In the genomic region with DNA sequence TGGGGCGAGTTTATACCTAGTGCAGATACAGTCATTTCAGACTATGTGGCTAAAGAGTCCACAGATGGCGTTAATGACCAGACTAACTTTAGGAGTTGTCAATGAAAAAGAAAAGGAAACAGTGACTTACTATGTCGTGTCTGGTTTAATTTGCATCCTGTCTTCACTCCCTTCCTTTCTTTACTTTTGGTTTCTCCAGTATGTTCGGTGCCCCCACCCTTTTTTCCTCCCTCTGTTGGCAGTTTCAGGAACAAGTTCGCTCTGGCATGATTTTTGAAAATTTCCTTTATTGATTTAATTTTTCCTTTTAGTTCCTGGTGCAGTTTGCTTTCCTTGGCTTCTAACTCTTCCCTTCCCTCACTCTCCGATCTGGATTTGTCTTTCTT, we compare ENCODE assay signal across 9 mouse cellular contexts. TPM values are rescaled to one million over a fixed set of nuclear protein-coding genes. Genes with fewer than 3 reads are reported as not detected.
DNase-seq lines count a peak whose midpoint lies in the region; ATAC-seq lines count a peak whose summit lies in the region.
"Had no signal": no experiment of that assay in that cellular context is flagged by ENCODE, and none has a peak within 500 bp of the region (broad histone marks: within the 10 kb centered on the region; RNA-seq: fewer than 3 reads in every experiment).

No protein-coding gene starts in this region.

- H3K9me3 ChIP-seq in erythroblast, embryonic 14.5 days (ENCODE audit: control insufficient read depth, low read length): peaks cover 3% of the 10 kb centered on the region; the same call in 1 of the 2 replicates
- no peaks in the 10 kb centered on the region for H3K9me3 ChIP-seq in forebrain, embryonic 13.5 days (replicated peaks)
- H3K9me3 ChIP-seq in liver, embryonic 13.5 days (replicated peaks): no peaks in the 10 kb centered on the region

- WGBS in forebrain, embryonic 13.5 days: 7% methylated on average over 6 of the region's 6 CpGs
- 14% methylated on average over 6 of the region's 6 CpGs for WGBS in liver, embryonic 13.5 days (ENCODE audit: insufficient replicate concordance)

- no peak for ATAC-seq in erythroblast, adult 5-6 weeks (replicated peaks; ENCODE audit: low FRiP score, poor library complexity, severe bottlenecking)
- ATAC-seq in forebrain, embryonic 13.5 days: no peak; the same call in 1 of the 2 replicates
- no peak for ATAC-seq in liver, embryonic 13.5 days (ENCODE audit: low read depth)

- H3K27me3 ChIP-seq in erythroblast, embryonic 14.5 days (ENCODE audit: control insufficient read depth): peaks cover 8% of the 10 kb centered on the region
- peaks cover 14% of the 10 kb centered on the region for H3K27me3 ChIP-seq in forebrain, embryonic 13.5 days
- peaks cover 15% of the 10 kb centered on the region; the same call in 1 of the 2 replicates for H3K27me3 ChIP-seq in liver, embryonic 13.5 days

- DNase-seq in 3T3-L1 (ENCODE audit: low read depth, low spot score): peak; percentile 54
- DNase-seq in liver, embryonic 13.5 days: no peak
- DNase-seq in ovary, postnatal 10 days (ENCODE audit: low spot score): no peak
- no peak for DNase-seq in right cerebral cortex, postnatal 14 days
- no peak for DNase-seq in urinary bladder, postnatal 36 days (ENCODE audit: low spot score in 2 of 2)

- peak overlapping the region; percentile 75 for H3K9ac ChIP-seq in forebrain, embryonic 13.5 days
- no peak overlapping the region for H3K9ac ChIP-seq in liver, embryonic 13.5 days

- no peak overlapping the region for H3K27ac ChIP-seq in forebrain, embryonic 13.5 days
- H3K27ac ChIP-seq in liver, embryonic 13.5 days: no peak overlapping the region

- H3K4me2 ChIP-seq in forebrain, embryonic 13.5 days: peak overlapping the region; percentile 96
- peak overlapping the region; percentile 65 for H3K4me2 ChIP-seq in liver, embryonic 13.5 days

- no peaks in the 10 kb centered on the region for H3K36me3 ChIP-seq in erythroblast, embryonic 14.5 days (ENCODE audit: control insufficient read depth)
- no peaks in the 10 kb centered on the region for H3K36me3 ChIP-seq in forebrain, embryonic 13.5 days (ENCODE audit: poor library complexity, severe bottlenecking)
- no peaks in the 10 kb centered on the region for H3K36me3 ChIP-seq in liver, embryonic 13.5 days

- H3K4me3 ChIP-seq in erythroblast, embryonic 14.5 days (replicated peaks): peak overlapping the region; percentile 42
- peak overlapping the region; percentile 59 for H3K4me3 ChIP-seq in forebrain, embryonic 13.5 days
- peak overlapping the region; percentile 51 for H3K4me3 ChIP-seq in liver, embryonic 13.5 days (replicated peaks)

- H3K4me1 ChIP-seq in erythroblast, embryonic 14.5 days (ENCODE audit: control insufficient read depth): no peaks in the 10 kb centered on the region
- peaks cover 30% of the 10 kb centered on the region for H3K4me1 ChIP-seq in forebrain, embryonic 13.5 days
- no peaks in the 10 kb centered on the region for H3K4me1 ChIP-seq in liver, embryonic 13.5 days (replicated peaks)

RNA-seq across cellular contexts. Expression of gene Fam19a1, which starts 3.2 kb away (rescaled TPM):
- not detected in 2 replicates for polyA plus RNA-seq in erythroblast, embryonic 14.5 days (2012)
- not detected in 2 replicates for total RNA-seq in erythroblast, adult 5-6 weeks (2015; ENCODE audit: low replicate concordance)
- not detected in 2 replicates for total RNA-seq in erythroblast, adult 5-6 weeks (2017; ENCODE audit: low replicate concordance)
- 5.7 and 8.0 TPM in 2 replicates for polyA plus RNA-seq in forebrain, embryonic 13.5 days (2015; fragmentation: Nextera tagmentation; extraction: Ambion mirVana)
- polyA plus RNA-seq in liver, embryonic 13.5 days (2015; fragmentation: Nextera tagmentation; extraction: Ambion mirVana): not detected in 2 replicates
- total RNA-seq: neutrophil, adult 5-6 weeks had no signal

RNA-seq across cellular contexts. Expression of gene 1700123L14Rik, which starts 49.9 kb away (rescaled TPM):
- not detected in 2 replicates for polyA plus RNA-seq in erythroblast, embryonic 14.5 days (2012)
- not detected in 2 replicates for total RNA-seq in erythroblast, adult 5-6 weeks (2015; ENCODE audit: low replicate concordance)
- total RNA-seq in erythroblast, adult 5-6 weeks (2017; ENCODE audit: low replicate concordance): not detected in 2 replicates
- polyA plus RNA-seq in forebrain, embryonic 13.5 days (2015; fragmentation: Nextera tagmentation; extraction: Ambion mirVana): 0.10 TPM in 1 of 2 replicates, not detected in the other
- not detected in 2 replicates for polyA plus RNA-seq in liver, embryonic 13.5 days (2015; fragmentation: Nextera tagmentation; extraction: Ambion mirVana)
- total RNA-seq: neutrophil, adult 5-6 weeks had no signal
